Mouse (Mus musculus) cerebellum, adult 9-10 months (tissue): ENCODE measurements at regions not wholly inside any gene's neighbourhood (a gene's known extent, or its start where the extent isn't known, plus 50 kb on each side); places are given as distances from the start of the nearest gene placed in this dataset.

Experiments
- DNase-seq: peaks from one replicate; pipeline ENCODE4 v3.0.0; 2022

GRCm38 (mm10) chr6:110439509-110439908 lies 205.9 kb upstream of the Grm7 start:
- no peak for DNase-seq

DNA sequence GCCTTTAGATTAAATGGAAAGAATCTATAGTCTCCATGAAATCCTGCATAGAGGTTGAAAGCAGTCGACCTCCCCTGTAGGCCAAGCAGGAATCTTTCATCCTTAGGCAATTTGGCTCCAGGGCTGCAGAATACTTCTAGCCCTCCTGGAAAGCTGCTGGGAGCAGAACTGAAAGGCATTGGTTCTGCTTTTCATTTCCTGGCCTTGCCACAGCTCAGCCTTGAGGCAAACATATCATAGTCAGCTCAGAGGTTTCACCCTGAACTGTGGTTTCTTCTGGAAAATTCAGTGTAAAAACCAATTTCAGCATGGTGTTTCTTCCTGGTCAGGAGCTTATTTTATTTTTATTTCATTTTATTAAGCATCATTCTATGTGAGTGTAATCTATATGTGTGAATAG lies 182.0 kb upstream of the Grm7 start:
- DNase-seq, result no peak

DNA sequence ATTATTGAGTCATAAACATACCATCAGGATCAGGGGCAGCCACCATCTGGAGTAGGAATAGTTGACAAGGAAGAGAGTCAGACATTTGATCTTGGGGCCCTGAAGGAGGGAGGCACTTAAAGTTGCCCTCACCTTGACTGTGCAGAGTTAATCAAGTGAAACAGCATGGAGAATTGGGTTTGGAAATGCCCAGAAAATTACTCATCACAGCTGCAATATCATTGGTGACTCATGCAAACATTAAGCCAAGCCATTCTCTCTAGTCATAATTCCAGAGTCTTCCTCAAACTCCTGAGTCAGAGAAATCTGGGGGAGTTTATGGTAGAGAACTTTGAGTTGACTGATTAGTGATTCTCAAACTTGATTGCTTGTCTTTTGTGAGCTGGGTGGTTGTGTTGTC lies 177.7 kb upstream of the Grm7 start:
- DNase-seq, result no peak

DNA sequence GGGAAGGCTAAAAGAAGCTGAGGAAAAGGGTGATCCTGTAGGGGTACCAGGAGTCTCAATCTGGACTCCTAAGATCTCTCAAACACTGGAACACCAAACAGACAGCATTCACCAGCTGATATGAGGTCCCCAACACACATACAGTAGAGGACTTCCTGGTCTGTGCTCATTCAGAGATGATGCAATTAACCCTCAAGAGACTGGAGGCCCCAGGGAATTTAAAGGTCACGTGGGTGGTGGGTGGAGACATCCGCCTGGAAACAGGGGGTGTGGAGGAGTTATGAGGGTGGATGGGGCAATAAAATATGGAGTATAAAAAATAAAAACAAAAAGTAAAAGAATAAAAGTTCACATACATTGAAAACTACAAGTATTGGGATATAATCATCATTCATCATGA lies 139.5 kb upstream of the Grm7 start:
- DNase-seq, result no peak

- DNase-seq, result no peak
Measured at GRCm38 (mm10) chr6:110510494-110510893, 134.9 kb upstream of the Grm7 start.

GRCm38 (mm10) chr6:110538731-110539191 lies 106.6 kb upstream of the Grm7 start:
- DNase-seq, result no peak

DNA sequence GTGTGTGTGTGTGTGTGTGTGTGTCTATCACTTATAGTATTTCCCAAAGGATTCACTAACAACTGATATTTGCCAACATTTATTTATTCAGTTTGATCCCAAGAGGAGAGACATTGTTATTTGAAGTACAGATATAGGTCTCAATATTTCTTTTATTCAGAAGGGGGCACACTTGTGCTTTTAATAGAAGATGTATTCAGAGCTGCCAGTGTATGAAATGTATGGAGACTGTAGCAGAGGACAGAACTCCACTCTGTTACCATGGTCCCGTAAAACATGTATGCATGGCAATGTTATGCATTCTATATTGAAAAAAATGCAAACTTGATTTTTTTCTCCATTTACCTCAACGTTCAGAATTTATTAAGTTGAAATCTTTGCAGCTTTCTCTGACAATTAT lies 99.8 kb upstream of the Grm7 start:
- DNase-seq, result peak; percentile 1

DNA sequence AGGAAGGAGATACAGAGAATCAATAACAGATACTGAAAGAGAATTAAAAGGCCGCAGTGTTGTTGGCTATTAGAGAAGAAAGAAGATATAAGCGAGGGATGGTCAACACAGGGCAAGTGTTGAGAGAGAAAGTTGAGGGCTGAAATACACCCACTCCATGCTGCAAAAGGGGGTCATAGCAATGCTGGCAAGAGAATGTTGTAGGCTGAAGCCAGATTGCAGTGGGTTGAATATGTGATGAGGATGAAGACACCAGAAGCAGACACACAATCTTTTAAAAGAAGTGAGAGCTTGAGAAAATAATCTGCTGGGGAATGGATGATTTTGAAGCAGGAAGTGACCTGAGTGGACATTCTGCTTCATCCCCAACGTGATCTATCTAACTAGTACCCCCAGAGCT lies 90.5 kb upstream of the Grm7 start:
- no peak for DNase-seq

- no peak for DNase-seq
Measured at GRCm38 (mm10) chr6:110559656-110560055, 85.7 kb upstream of the Grm7 start.

DNA sequence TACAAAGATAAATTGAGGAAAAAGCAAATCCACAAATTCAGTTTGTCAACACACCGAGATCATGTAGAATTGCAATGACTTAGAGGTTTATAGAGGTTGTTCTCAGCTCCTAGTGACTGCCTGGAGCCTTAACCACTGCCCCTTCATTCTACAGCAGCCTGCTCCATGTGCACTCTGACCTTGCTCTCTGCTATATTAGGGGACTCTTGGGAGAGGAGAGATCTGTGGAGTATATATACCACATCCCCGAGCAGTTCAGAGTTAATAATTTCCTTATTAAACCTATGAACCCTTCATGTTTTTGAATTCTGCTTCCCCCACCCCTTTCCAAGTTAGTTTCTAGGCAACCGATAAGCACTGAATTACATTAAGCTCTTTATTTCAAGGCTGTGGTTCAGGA lies 85.0 kb upstream of the Grm7 start:
- no peak for DNase-seq

DNA sequence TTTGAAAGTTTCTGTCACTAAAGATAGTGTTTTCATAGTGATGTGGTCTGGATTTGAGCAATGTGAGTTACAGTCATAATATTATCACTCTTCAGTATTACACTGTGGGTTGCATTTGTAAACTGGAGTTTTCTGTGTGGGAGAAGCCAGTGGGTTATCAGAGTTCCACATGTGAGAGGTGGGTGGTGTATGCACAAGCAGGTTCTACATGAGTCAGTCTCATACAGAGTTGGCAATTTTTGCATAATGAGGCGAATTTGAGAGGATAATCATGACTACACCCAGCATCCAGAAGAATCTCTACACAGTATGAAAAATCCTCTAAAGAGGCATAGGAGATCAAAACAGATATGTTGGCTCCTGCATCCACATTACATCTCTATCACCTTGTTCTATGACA lies 68.2 kb upstream of the Grm7 start:
- no peak for DNase-seq
